Mouse (Mus musculus) CH12.LX (cell line): Measurements from ENCODE around the gene Sprr4.

Experiments
- CTCF ChIP-seq, 2 experiments: IDR thresholded peaks in 1 of 2; conservative IDR thresholded peaks in 1 of 2; 2 replicates each; pipeline ENCODE4 v1.5.1; 2011 to 2012; ENCODE audit warnings: low read depth in 2 of 2, low read length in 2 of 2, improper control_type of control experiment in 1 of 2, inconsistent platforms in 1 of 2, mild to moderate bottlenecking in 1 of 2, moderate library complexity in 1 of 2
- EP300 ChIP-seq: IDR thresholded peaks from 2 replicates; pipeline ENCODE4 v1.6.1; 2011; ENCODE audit warnings: low read length, improper control_type of control experiment
- KAT2A ChIP-seq: IDR thresholded peaks from 2 replicates; pipeline ENCODE4 v1.6.1; 2012; ENCODE audit warnings: low read length, improper control_type of control experiment, inconsistent platforms; ENCODE audit not compliant: insufficient replicate concordance
- POLR2A ChIP-seq: IDR thresholded peaks from 2 replicates; pipeline ENCODE4 v1.6.1; 2011; ENCODE audit warnings: low read depth, mild to moderate bottlenecking, improper control_type of control experiment, low read length
- SMC3 ChIP-seq: IDR thresholded peaks from 2 replicates; pipeline ENCODE4 v1.6.1; 2011; ENCODE audit warnings: low read depth, low read length, improper control_type of control experiment
- ZNF384 ChIP-seq: IDR thresholded peaks from 2 replicates; pipeline ENCODE4 v1.6.1; 2012; ENCODE audit warnings: low read depth, low read length, improper control_type of control experiment, inconsistent platforms

- TF ChIP-seq CTCF (conservative IDR thresholded peaks at IDR 0.05 in 1 of 2, IDR thresholded peaks at IDR 0.05 in 1 of 2; ENCODE audit: low read depth in 2 of 2, low read length in 2 of 2) (no peak), SMC3 (no peak), POLR2A (no peak), EP300 (no peak), KAT2A (no peak), ZNF384 (no peak)
Measured at GRCm38 (mm10) chr3:92466576-92466975, 33.7 kb downstream of the Sprr4 start.
